Mouse (Mus musculus) ES-E14 (cell line): ENCODE results near the gene Btbd3.

Experiments used
- CHD2 ChIP-seq: IDR thresholded peaks from 2 replicates; pipeline ENCODE4 v1.6.1; 2014; ENCODE audit warnings: mild to moderate bottlenecking, low read depth, low read length, inconsistent platforms
- HCFC1 ChIP-seq: IDR thresholded peaks from 2 replicates; pipeline ENCODE4 v1.6.1; 2012; ENCODE audit warnings: low read length, inconsistent platforms, borderline replicate concordance; ENCODE audit not compliant: insufficient read depth
- MAFK ChIP-seq: IDR thresholded peaks from 2 replicates; pipeline ENCODE4 v1.6.1; 2014; ENCODE audit warnings: mild to moderate bottlenecking, low read depth, low read length, inconsistent platforms; ENCODE audit not compliant: insufficient read depth
- ZC3H11A ChIP-seq: IDR thresholded peaks from 2 replicates; pipeline ENCODE4 v1.6.1; 2012; ENCODE audit warnings: low read depth, mild to moderate bottlenecking, inconsistent platforms, low read length, borderline replicate concordance
- ZNF384 ChIP-seq: IDR thresholded peaks from 2 replicates; pipeline ENCODE4 v1.6.1; 2012; ENCODE audit warnings: low read depth, low read length, inconsistent platforms

- TF ChIP-seq ZC3H11A (no peak), HCFC1 (no peak), CHD2 (no peak), MAFK (no peak), ZNF384 (no peak)
Observed at GRCm38 (mm10) chr2:138322270-138323114, 66.1 kb downstream of the Btbd3 start.
